Mouse (Mus musculus): ENCODE data around the gene Fam161a. TPM values are rescaled to one million over a fixed set of nuclear protein-coding genes. Genes with fewer than 3 reads are reported as not detected.

Fam161a gene
- polyA plus RNA-seq (2015; fragmentation: Nextera tagmentation; extraction: Ambion mirVana), result 5.0 and 5.9 TPM in 2 replicates

DNA sequence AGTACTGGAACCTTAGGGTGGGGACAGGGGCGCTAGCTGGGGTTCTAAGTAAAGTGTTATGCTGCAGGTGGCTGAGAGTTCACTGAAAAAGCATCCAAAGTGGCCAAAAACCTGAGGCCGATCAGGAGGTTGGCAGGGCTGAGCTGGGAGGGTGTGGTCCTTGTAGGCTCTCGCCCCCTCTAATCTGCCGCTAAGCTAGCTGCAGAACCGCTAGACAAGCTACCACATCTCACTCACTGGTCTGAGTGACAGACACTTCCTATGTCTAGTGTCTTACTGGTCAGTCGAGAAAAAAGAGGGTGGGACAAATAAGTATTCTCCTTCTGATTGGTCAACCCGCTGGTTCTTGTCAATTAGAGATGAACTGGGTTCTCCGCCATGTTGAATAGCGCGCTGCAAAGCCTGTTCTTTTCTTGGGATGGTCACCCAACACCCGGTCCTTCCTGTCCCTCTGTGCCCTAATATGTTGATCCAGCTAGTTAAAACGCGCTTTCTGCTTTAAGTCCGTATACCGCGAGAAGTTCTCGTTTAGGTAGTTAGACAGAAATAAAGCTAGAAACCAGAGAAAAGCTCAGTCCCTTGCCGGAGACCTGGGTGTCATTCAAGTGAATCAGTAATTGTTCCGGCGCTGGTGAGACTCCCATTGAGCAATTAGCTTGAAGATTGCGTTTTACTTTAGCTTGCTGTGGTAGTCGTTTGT lies at the start of gene Fam161a:
Fam161a (plus strand) TSS at position 51 of the 700 bp plus-strand sequence.

DNA sequence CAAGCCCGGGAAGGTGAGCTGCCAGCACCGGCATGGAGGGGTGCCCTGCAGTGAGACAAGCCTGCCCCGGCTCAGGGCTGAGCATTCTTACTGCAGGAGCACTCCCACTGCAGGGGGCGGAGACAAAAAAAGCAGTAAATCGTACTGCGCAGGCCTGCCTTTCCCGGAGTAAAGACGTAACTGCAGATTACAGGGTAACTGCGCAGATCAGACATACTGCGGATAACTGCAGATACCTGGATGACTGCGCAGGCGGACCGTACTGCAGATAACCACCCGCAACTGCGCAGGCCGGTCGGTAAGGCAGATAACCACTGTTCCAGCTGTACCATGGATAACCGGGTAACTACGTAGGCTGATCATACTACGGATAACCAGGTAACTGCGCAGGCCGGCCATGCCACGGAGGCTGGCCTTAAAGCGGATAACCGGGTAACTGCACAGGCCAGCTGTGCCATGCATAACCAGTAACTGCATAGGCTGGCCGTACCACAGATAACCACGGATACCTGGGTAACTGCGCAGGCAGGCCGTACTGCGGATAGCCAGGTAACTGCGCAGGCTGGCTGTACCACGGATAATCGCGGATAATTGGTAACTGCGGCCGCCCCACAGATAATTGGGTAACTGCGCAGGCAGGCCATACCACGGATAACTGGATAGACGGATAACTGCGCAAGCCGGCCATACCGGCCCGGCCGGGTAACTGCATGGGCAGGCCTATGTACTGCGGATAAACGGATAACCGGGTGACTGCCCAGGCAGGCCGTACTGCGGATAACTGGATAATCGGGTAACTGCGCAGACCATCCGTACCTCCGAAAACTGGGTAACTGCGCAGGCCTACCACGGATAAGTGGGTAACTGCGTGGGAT lies 35.3 kb upstream of the Fam161a start, which contains the start of gene Zrsr1:
Zrsr1 (plus strand) TSS at position 171 of the 875 bp plus-strand sequence.

DNA sequence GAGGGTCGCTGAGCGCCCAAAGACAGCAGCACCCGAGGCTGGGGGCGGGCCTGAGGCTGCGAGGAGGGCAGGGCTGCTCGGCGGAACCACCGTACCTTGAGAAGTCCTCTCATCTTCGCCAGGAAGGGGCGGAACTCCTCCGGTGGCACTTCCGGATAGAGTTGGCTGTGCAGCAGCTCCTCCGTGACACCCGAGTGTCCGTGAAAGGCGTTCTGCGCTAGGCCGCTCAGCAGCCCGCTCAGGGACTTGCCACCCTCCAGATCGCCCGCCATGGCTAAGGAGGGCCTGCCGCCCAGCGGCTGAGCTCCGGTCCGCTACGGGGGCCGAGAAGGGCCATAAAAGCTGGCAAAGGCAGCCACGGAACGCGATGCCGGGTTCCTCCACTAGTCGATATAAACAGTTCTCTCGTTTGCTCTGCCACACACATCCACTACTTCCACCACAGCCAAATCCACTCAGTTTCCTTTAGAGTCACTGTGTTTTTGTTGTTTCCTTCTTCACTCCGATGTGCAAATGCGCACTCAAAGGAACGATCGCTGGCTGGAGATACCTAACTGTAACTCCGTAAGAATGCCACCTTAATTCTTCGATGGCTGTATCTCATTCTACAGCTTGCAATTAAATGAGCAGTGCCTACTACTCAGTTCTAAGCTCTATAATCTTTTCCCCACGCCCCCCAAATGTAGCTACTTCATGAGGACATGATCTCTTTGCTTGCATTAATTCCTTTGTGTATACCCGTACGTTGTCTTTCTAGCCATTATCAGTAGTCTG lies 25.2 kb upstream of the Fam161a start, which contains the start of the genes Gm28048 and Commd1:
Gm28048 (minus strand) TSS at position 107 of the 774 bp plus-strand sequence.
Commd1 (minus strand) TSS at position 399 of the 774 bp plus-strand sequence.

DNA sequence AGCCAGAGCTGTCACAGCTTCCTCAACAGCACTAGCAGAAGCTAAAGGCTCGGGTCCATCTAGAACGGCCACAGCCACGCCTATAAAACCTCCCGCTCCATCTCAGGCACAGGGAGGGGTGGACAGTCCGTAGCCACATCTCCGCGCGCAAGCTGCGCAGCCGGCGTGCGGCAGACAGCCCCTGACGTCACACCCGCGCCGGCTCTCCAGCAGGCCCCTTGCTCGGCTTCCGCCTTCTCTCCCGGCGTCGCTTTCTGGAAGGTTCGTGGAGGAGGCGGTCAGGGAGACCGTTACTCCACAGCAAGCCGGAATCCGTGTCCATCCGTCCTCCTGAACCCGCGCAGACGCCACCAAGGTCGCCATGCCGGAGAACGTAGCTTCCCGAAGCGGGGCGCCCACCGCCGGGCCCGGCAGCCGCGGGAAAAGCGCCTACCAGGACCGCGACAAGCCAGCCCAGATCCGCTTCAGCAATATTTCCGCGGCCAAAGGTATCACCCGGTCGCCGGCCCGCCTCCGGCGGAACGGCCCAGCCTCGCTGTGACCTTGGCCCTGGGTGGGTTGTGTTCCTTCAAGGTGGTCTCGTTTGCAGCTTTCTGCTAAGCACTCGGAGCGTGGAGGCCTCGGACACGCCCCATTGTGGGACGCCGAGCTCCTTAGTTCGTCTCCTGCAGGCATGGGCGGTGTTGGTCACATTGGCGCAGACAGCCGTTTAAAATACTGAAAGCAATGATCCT lies 16.8 kb upstream of the Fam161a start, which contains the start of gene Cct4:
Cct4 (plus strand) TSS at position 127 of the 734 bp plus-strand sequence.

Other genes starting within 250 kb of the Fam161a start
- 16.1 and 19.7 TPM in 2 replicates for gene B3gnt2, start 146.6 kb upstream of the Fam161a start, polyA plus RNA-seq (2015; fragmentation: Nextera tagmentation; extraction: Ambion mirVana)
- gene Zrsr1, start 35.5 kb upstream of the Fam161a start, polyA plus RNA-seq (2015; fragmentation: Nextera tagmentation; extraction: Ambion mirVana), result 1.5 and 2.3 TPM in 2 replicates
- 18.9 and 19.5 TPM in 2 replicates for gene Gm28048, start 25.4 kb upstream of the Fam161a start, polyA plus RNA-seq (2015; fragmentation: Nextera tagmentation; extraction: Ambion mirVana)
- gene Commd1, start 25.1 kb upstream of the Fam161a start, polyA plus RNA-seq (2015; fragmentation: Nextera tagmentation; extraction: Ambion mirVana), result 271 and 285 TPM in 2 replicates
- gene Cct4, start 17.0 kb upstream of the Fam161a start, polyA plus RNA-seq (2015; fragmentation: Nextera tagmentation; extraction: Ambion mirVana), result 152 and 179 TPM in 2 replicates
- 22.3 and 28.7 TPM in 2 replicates for gene Xpo1, start 248.5 kb downstream of the Fam161a start, polyA plus RNA-seq (2015; fragmentation: Nextera tagmentation; extraction: Ambion mirVana)